Mouse (Mus musculus) c-Kit-positive CD71-positive TER-119-negative erythroid progenitor cells, embryonic 14.5 days (primary cell): ENCODE results near the gene Scml4.

Experiments
- DNase-seq: peaks from one replicate; pipeline ENCODE4 v3.0.0-alpha.2; 2013; ENCODE audit warnings: low read depth

Scml4 gene

GRCm38 (mm10) chr10:42903054-42903453 is 42.9 kb downstream of the Scml4 start:
- no peak for DNase-seq

- no peak for DNase-seq
Measured at GRCm38 (mm10) chr10:42908562-42908961, 48.4 kb downstream of the Scml4 start.

- no peak for DNase-seq
Measured at GRCm38 (mm10) chr10:42910567-42910966, 50.4 kb downstream of the Scml4 start.

GRCm38 (mm10) chr10:42912056-42912455 is 51.9 kb downstream of the Scml4 start:
- DNase-seq = no peak

GRCm38 (mm10) chr10:42913196-42913595 is 53.0 kb downstream of the Scml4 start:
- DNase-seq = no peak

GRCm38 (mm10) chr10:42914146-42914545 is 54.0 kb downstream of the Scml4 start:
- DNase-seq = no peak

GRCm38 (mm10) chr10:42917355-42917754 is 57.2 kb downstream of the Scml4 start:
- no peak for DNase-seq

- no peak for DNase-seq
Measured at GRCm38 (mm10) chr10:42919786-42920185, 59.6 kb downstream of the Scml4 start.

- DNase-seq = no peak
Measured at GRCm38 (mm10) chr10:42925103-42925866, 65.1 kb downstream of the Scml4 start.

- DNase-seq = no peak
Measured at GRCm38 (mm10) chr10:42930121-42930650, 70.0 kb downstream of the Scml4 start.

- DNase-seq = no peak
Measured at GRCm38 (mm10) chr10:42932862-42933480, 72.8 kb downstream of the Scml4 start.

- DNase-seq = no peak
Measured at GRCm38 (mm10) chr10:42934672-42935071, 74.5 kb downstream of the Scml4 start.

- no peak for DNase-seq
Measured at GRCm38 (mm10) chr10:42936205-42936604, 76.0 kb downstream of the Scml4 start.

GRCm38 (mm10) chr10:42938361-42938760 is 78.2 kb downstream of the Scml4 start:
- no peak for DNase-seq

- DNase-seq = no peak
Measured at GRCm38 (mm10) chr10:42939691-42940090, 79.5 kb downstream of the Scml4 start.

GRCm38 (mm10) chr10:42940193-42941050 is 80.3 kb downstream of the Scml4 start:
- DNase-seq = no peak

GRCm38 (mm10) chr10:42941278-42941677 is 81.1 kb downstream of the Scml4 start:
- DNase-seq = no peak

- DNase-seq = no peak
Measured at GRCm38 (mm10) chr10:42941697-42942221, 81.6 kb downstream of the Scml4 start.

GRCm38 (mm10) chr10:42942300-42942699 is 82.1 kb downstream of the Scml4 start:
- DNase-seq = no peak

GRCm38 (mm10) chr10:42945316-42945715 is 85.1 kb downstream of the Scml4 start:
- no peak for DNase-seq

GRCm38 (mm10) chr10:42947336-42947735 is 87.2 kb downstream of the Scml4 start:
- no peak for DNase-seq

GRCm38 (mm10) chr10:42950252-42950751 is 90.1 kb downstream of the Scml4 start:
- no peak for DNase-seq
